Comparison of ENCODE assay signal across 34 mouse cellular contexts in genomic region chr8:69956651-69957050, GRCm38 (mm10). TPM values are rescaled to one million over a fixed set of nuclear protein-coding genes. Genes with fewer than 3 reads are reported as not detected.
A peak's percentile ranks its signal among the peaks of the same experiment; 100 is the strongest.
DNase-seq lines count a peak whose midpoint lies in the region; ATAC-seq and TF ChIP-seq lines count a peak whose summit lies in the region.
"Had no signal": no experiment of that assay in that cellular context is flagged by ENCODE, and none has a peak within 500 bp of the region (broad histone marks: within the 10 kb centered on the region; RNA-seq: fewer than 3 reads in every experiment).

No protein-coding gene starts in this region.

- no peaks in the 10 kb centered on the region for H3K9me3 ChIP-seq in limb, embryonic 12.5 days
- no peaks in the 10 kb centered on the region for H3K9me3 ChIP-seq in limb, embryonic 10.5 days (replicated peaks)
- H3K9me3 ChIP-seq: embryonic facial prominence, embryonic 13.5 days; hindbrain, embryonic 13.5 days; liver, embryonic 15.5 days; midbrain, embryonic 12.5 days; neural tube, embryonic 13.5 days had no signal

- H3K79me2 ChIP-seq in myocyte (ENCODE audit: control insufficient read depth, insufficient read depth) = peaks cover 100% of the 10 kb centered on the region

- no peak overlapping the region for H3ac ChIP-seq in myocyte (ENCODE audit: control insufficient read depth, insufficient read length)

- no peak for TF ChIP-seq POLR2A in myocyte (IDR thresholded peaks at IDR 0.05; ENCODE audit: insufficient read length, low read depth)

- peak; percentile 58 to 83 for DNase-seq in adrenal gland, adult (ENCODE audit: inconsistent age in 2 of 2, low spot score in 1 of 2)
- no peak for DNase-seq in adrenal gland, postnatal 4 days (ENCODE audit: low spot score in 2 of 2)
- DNase-seq in limb, embryonic 10.5 days (ENCODE audit: low spot score) = no peak
- peak; percentile 58 for DNase-seq in adrenal gland, postnatal 10 days
- DNase-seq: cerebellum, adult 11-12 months; cerebellum, adult 9-11 months; embryo, embryonic 11 days; heart, postnatal 4 days; kidney, adult 8-10 months; layer of hippocampus, postnatal 36 days; left cerebral cortex, postnatal 4 days; lung, embryonic 14.5 days; right cerebral cortex, adult 18-20 months; right cerebral cortex, postnatal 4 days had no signal

- H3K9ac ChIP-seq in limb, embryonic 12.5 days (replicated peaks) = no peak overlapping the region
- H3K9ac ChIP-seq: embryonic facial prominence, embryonic 13.5 days; hindbrain, embryonic 13.5 days; liver, embryonic 15.5 days; lung, embryonic 14.5 days; midbrain, embryonic 12.5 days; neural tube, embryonic 13.5 days had no signal

- 62% methylated on average over 2 of the region's 2 CpGs for WGBS in limb, embryonic 12.5 days
- 75% methylated on average over 2 of the region's 2 CpGs for WGBS in limb, embryonic 10.5 days

- H3K27ac ChIP-seq in limb, embryonic 12.5 days = 0 out of 2 replicates have a peak overlapping the region, but pooled peaks have one; percentile 20
- H3K27ac ChIP-seq in limb, embryonic 10.5 days = no peak overlapping the region
- H3K27ac ChIP-seq: embryonic facial prominence, embryonic 13.5 days; hindbrain, embryonic 13.5 days; kidney, postnatal 0 days; liver, embryonic 15.5 days; midbrain, embryonic 12.5 days; neural tube, embryonic 13.5 days; stomach, postnatal 0 days had no signal

- H3K4me1 ChIP-seq in limb, embryonic 12.5 days (replicated peaks) = no peaks in the 10 kb centered on the region; the same call in 1 of the 2 replicates
- peaks cover 4% of the 10 kb centered on the region for H3K4me1 ChIP-seq in limb, embryonic 10.5 days
- H3K4me1 ChIP-seq: midbrain, embryonic 12.5 days had no signal

- H3K4me2 ChIP-seq in limb, embryonic 12.5 days = no peak overlapping the region
- H3K4me2 ChIP-seq in myocyte (ENCODE audit: low read depth) = no peak overlapping the region
- H3K4me2 ChIP-seq: embryonic facial prominence, embryonic 13.5 days; heart, embryonic 11.5 days; hindbrain, embryonic 13.5 days; liver, embryonic 15.5 days; lung, embryonic 14.5 days; midbrain, embryonic 12.5 days; neural tube, embryonic 13.5 days had no signal

- H3K27me3 ChIP-seq in limb, embryonic 12.5 days = no peaks in the 10 kb centered on the region
- no peaks in the 10 kb centered on the region for H3K27me3 ChIP-seq in limb, embryonic 10.5 days (ENCODE audit: low read depth, poor library complexity, severe bottlenecking)
- H3K27me3 ChIP-seq in myocyte (ENCODE audit: control insufficient read depth, insufficient read depth, insufficient read length) = no peaks in the 10 kb centered on the region
- H3K27me3 ChIP-seq: CH12.LX; embryonic facial prominence, embryonic 13.5 days; hindbrain, embryonic 13.5 days; liver, embryonic 15.5 days; midbrain, embryonic 12.5 days; neural tube, embryonic 13.5 days had no signal

- ATAC-seq in limb, embryonic 12.5 days (ENCODE audit: insufficient number of reproducible peaks, insufficient read depth, low FRiP score, low TSS enrichment, low read depth) = no peak
- no peak for ATAC-seq in megakaryocyte progenitor cell, adult 5-6 weeks (replicated peaks; ENCODE audit: poor library complexity)
- ATAC-seq: activated CD4-positive, CD25-positive, alpha-beta regulatory T cell, adult 4 months; forebrain, embryonic 16.5 days; intestine, embryonic 16.5 days had no signal

- no peak overlapping the region for H3K4me3 ChIP-seq in limb, embryonic 12.5 days (replicated peaks)
- no peak overlapping the region for H3K4me3 ChIP-seq in limb, embryonic 10.5 days
- H3K4me3 ChIP-seq in myocyte = no peak overlapping the region
- H3K4me3 ChIP-seq: embryonic facial prominence, embryonic 13.5 days; erythroblast, embryonic 14.5 days; hindbrain, embryonic 13.5 days; liver, embryonic 15.5 days; midbrain, embryonic 12.5 days; neural tube, embryonic 13.5 days had no signal

- H3K36me3 ChIP-seq in limb, embryonic 12.5 days = no peaks in the 10 kb centered on the region
- H3K36me3 ChIP-seq in limb, embryonic 10.5 days = peaks cover 7% of the 10 kb centered on the region; the same call in 1 of the 2 replicates
- H3K36me3 ChIP-seq in myocyte (ENCODE audit: control insufficient read depth, insufficient read depth) = no peaks in the 10 kb centered on the region
- H3K36me3 ChIP-seq: embryonic facial prominence, embryonic 13.5 days; hindbrain, embryonic 13.5 days; midbrain, embryonic 12.5 days; neural tube, embryonic 13.5 days had no signal

TF ChIP-seq in myocyte, 11 proteins besides CTCF, POLR2A, EP300 and RAD21:
- peak; percentile 41 for TF ChIP-seq TCF12 (IDR thresholded peaks at IDR 0.05; ENCODE audit: insufficient read depth, poor library complexity, severe bottlenecking)
- TF ChIP-seq SRF (IDR thresholded peaks at IDR 0.05; ENCODE audit: control insufficient read depth, insufficient read length, low read depth) = no peak
- peak; percentile 60 to 92 (median 81) for TF ChIP-seq MYOG (IDR thresholded peaks at IDR 0.05; ENCODE audit: control insufficient read depth in 1 of 3, insufficient read depth in 1 of 3, insufficient read length in 2 of 3, low read depth in 2 of 3)
- TF ChIP-seq MYOD1 (IDR thresholded peaks at IDR 0.05; ENCODE audit: control insufficient read depth in 1 of 3, insufficient read length in 2 of 3, low read depth in 2 of 3) = peak in 2 of 3 experiments; percentile 62 to 78

RNA-seq across cellular contexts. Expression of gene Gatad2a, which starts 39.5 kb away (rescaled TPM):
- total RNA-seq in adrenal gland, postnatal 4 days (2021) = 100 to 1,000 TPM in 1 of 2 experiments, 10 to 100 TPM in 1; 91.5 to 106 TPM
- 51.3 and 68.4 TPM in 2 replicates for polyA plus RNA-seq in limb, embryonic 12.5 days (2016; fragmentation: Nextera tagmentation; extraction: Ambion mirVana)
- polyA plus RNA-seq in limb, embryonic 10.5 days (2016; fragmentation: Nextera tagmentation; extraction: Ambion mirVana) = 58.9 and 69.2 TPM in 2 replicates
- 10 to 100 TPM; 84.4 to 90.0 TPM for total RNA-seq in adrenal gland, postnatal 10 days (2021)
- 46.7 TPM for polyA plus RNA-seq in myocyte (2012; fragmentation: generic; extraction: Trizol)
- 71.4 and 75.1 TPM in 2 replicates for total RNA-seq in megakaryocyte progenitor cell, adult 5-6 weeks (2015)
- total RNA-seq in megakaryocyte progenitor cell, adult 5-6 weeks (2017) = 54.0 and 68.3 TPM in 2 replicates

RNA-seq across cellular contexts. Expression of gene Yjefn3, which starts 54.1 kb away (rescaled TPM):
- 1 to 10 TPM; 1.6 to 2.3 TPM for total RNA-seq in adrenal gland, postnatal 4 days (2021)
- polyA plus RNA-seq in limb, embryonic 12.5 days (2016; fragmentation: Nextera tagmentation; extraction: Ambion mirVana) = 6.0 and 7.4 TPM in 2 replicates
- 2.0 and 2.9 TPM in 2 replicates for polyA plus RNA-seq in limb, embryonic 10.5 days (2016; fragmentation: Nextera tagmentation; extraction: Ambion mirVana)
- total RNA-seq in adrenal gland, postnatal 10 days (2021) = 1 to 10 TPM; 5.5 TPM
- 19.0 TPM for polyA plus RNA-seq in myocyte (2012; fragmentation: generic; extraction: Trizol)
- total RNA-seq in megakaryocyte progenitor cell, adult 5-6 weeks (2015) = not detected in 2 replicates
- 0.37 TPM in 1 of 2 replicates, not detected in the other for total RNA-seq in megakaryocyte progenitor cell, adult 5-6 weeks (2017)
- total RNA-seq: megakaryocyte, adult 5-6 weeks had no signal

RNA-seq across cellular contexts. Expression of gene Ndufa13, which starts 54.3 kb away (rescaled TPM):
- 100 to 1,000 TPM; 133 to 137 TPM for total RNA-seq in adrenal gland, postnatal 4 days (2021)
- 171 and 172 TPM in 2 replicates for polyA plus RNA-seq in limb, embryonic 12.5 days (2016; fragmentation: Nextera tagmentation; extraction: Ambion mirVana)
- polyA plus RNA-seq in limb, embryonic 10.5 days (2016; fragmentation: Nextera tagmentation; extraction: Ambion mirVana) = 165 and 166 TPM in 2 replicates
- 100 to 1,000 TPM; 237 to 261 TPM for total RNA-seq in adrenal gland, postnatal 10 days (2021)
- polyA plus RNA-seq in myocyte (2012; fragmentation: generic; extraction: Trizol) = 277 TPM
- total RNA-seq in megakaryocyte progenitor cell, adult 5-6 weeks (2015) = 48.2 and 51.8 TPM in 2 replicates
- total RNA-seq in megakaryocyte progenitor cell, adult 5-6 weeks (2017) = 99.5 and 114 TPM in 2 replicates

RNA-seq across cellular contexts. Expression of gene Tssk6, which starts 54.7 kb away (rescaled TPM):
- under 1 TPM; 0.73 to 0.76 TPM for total RNA-seq in adrenal gland, postnatal 4 days (2021)
- polyA plus RNA-seq in limb, embryonic 12.5 days (2016; fragmentation: Nextera tagmentation; extraction: Ambion mirVana) = 6.2 and 7.3 TPM in 2 replicates
- 5.0 and 5.9 TPM in 2 replicates for polyA plus RNA-seq in limb, embryonic 10.5 days (2016; fragmentation: Nextera tagmentation; extraction: Ambion mirVana)
- under 1 TPM; 0.79 to 0.84 TPM for total RNA-seq in adrenal gland, postnatal 10 days (2021)
- 0.92 TPM for polyA plus RNA-seq in myocyte (2012; fragmentation: generic; extraction: Trizol)
- total RNA-seq in megakaryocyte progenitor cell, adult 5-6 weeks (2015) = 0.49 and 0.52 TPM in 2 replicates
- 0.08 and 0.57 TPM in 2 replicates for total RNA-seq in megakaryocyte progenitor cell, adult 5-6 weeks (2017)
- total RNA-seq: gastrocnemius, adult 8-10 months; left cerebral cortex, postnatal 4 days; liver, adult 2 months; midbrain, postnatal 0 days had no signal
- polyA plus RNA-seq: activated CD4-positive, CD25-positive, alpha-beta regulatory T cell, adult 4 months had no signal

Comparison
In these comparisons a context has a peak if more than half of its experiments do, and no peak if none do; other contexts are left out.
1. DNase-seq: peak in adrenal gland, adult (2 of 2) and adrenal gland, postnatal 10 days (single experiment); none in adrenal gland, postnatal 4 days (0 of 2) and limb, embryonic 10.5 days (single experiment).